Mouse (Mus musculus): Measurements from ENCODE around the gene Tspyl3. TPM values are rescaled to one million over a fixed set of nuclear protein-coding genes. Genes with fewer than 3 reads are reported as not detected.

Gene Tspyl3
- total and polyA plus RNA-seq, 2 experiments from 2014 or later = 30.1 to 54.7 TPM

- Histone ChIP-seq H3K36me3 (ENCODE audit: insufficient read depth, low read length) (peaks cover 36% of the 10 kb centered on the region), H3K27ac (ENCODE audit: low read depth, low read length) (no peak overlapping the region), H3K27me3 (ENCODE audit: insufficient read depth, low read length) (no peaks in the 10 kb centered on the region), H3K4me2 (ENCODE audit: low read depth, low read length, poor library complexity, severe bottlenecking) (no peak overlapping the region), H3K9ac (replicated peaks; ENCODE audit: low read length, poor library complexity, severe bottlenecking) (no peak overlapping the region), H3K9me3 (ENCODE audit: low read length) (no peaks in the 10 kb centered on the region), H3K4me3 (ENCODE audit: low read depth, low read length) (no peak overlapping the region), H3K4me1 (ENCODE audit: insufficient read depth, low read length) (no peaks in the 10 kb centered on the region)
- no peak for TF ChIP-seq CTCF (IDR thresholded peaks at IDR 0.05)
- 87% methylated on average over 10 of the region's 10 CpGs for WGBS
- no peak for ATAC-seq (ENCODE audit: low FRiP score)
- no peak for DNase-seq (ENCODE audit: low spot score)
These were observed 45.9 kb downstream of the Tspyl3 start for GRCm38 (mm10) chr2:153179126-153179860.

DNA sequence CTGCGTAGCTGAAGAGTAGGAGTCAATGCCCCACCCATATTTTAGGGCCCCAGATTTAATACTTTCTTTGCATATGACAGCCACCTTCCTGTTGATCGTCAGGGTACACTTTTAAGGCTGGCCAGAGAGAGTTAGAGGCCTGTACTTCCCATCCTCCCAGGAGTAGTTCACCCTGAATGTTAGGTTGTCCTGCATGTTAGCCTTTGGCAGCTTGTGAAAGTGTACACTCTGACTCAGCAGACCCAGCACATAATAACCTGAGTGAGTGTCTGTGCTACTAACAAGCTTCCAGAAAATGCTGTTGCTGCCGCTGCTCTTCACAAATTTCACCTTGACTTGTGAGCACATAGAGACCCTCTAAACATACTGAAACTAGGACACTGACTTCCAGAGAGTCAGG, 48.1 kb downstream of the Tspyl3 start:
- Histone ChIP-seq H3K27ac (ENCODE audit: low read depth, low read length) (no peak overlapping the region), H3K4me2 (ENCODE audit: low read depth, low read length, poor library complexity, severe bottlenecking) (no peak overlapping the region), H3K27me3 (ENCODE audit: insufficient read depth, low read length) (no peaks in the 10 kb centered on the region), H3K9ac (replicated peaks; ENCODE audit: low read length, poor library complexity, severe bottlenecking) (no peak overlapping the region), H3K9me3 (ENCODE audit: low read length) (no peaks in the 10 kb centered on the region), H3K4me3 (ENCODE audit: low read depth, low read length) (no peak overlapping the region), H3K36me3 (ENCODE audit: insufficient read depth, low read length) (peaks cover 18% of the 10 kb centered on the region), H3K4me1 (ENCODE audit: insufficient read depth, low read length) (no peaks in the 10 kb centered on the region)
- WGBS = 93% methylated on average over 3 of the region's 3 CpGs
- ATAC-seq (ENCODE audit: low FRiP score) (no peak), DNase-seq (ENCODE audit: low spot score) (no peak)
- TF ChIP-seq CTCF (IDR thresholded peaks at IDR 0.05) = no peak

GRCm38 (mm10) chr2:153175995-153176570, 49.2 kb downstream of the Tspyl3 start:
- ATAC-seq (ENCODE audit: low FRiP score) (no peak), DNase-seq (ENCODE audit: low spot score) (no peak)
- Histone ChIP-seq H3K36me3 (ENCODE audit: insufficient read depth, low read length) (peaks cover 16% of the 10 kb centered on the region; the same call in 1 of the 2 replicates), H3K4me1 (ENCODE audit: insufficient read depth, low read length) (no peaks in the 10 kb centered on the region), H3K27me3 (ENCODE audit: insufficient read depth, low read length) (no peaks in the 10 kb centered on the region), H3K9me3 (ENCODE audit: low read length) (no peaks in the 10 kb centered on the region), H3K9ac (replicated peaks; ENCODE audit: low read length, poor library complexity, severe bottlenecking) (no peak overlapping the region), H3K27ac (ENCODE audit: low read depth, low read length) (no peak overlapping the region), H3K4me3 (ENCODE audit: low read depth, low read length) (no peak overlapping the region), H3K4me2 (ENCODE audit: low read depth, low read length, poor library complexity, severe bottlenecking) (no peak overlapping the region)
- no peak for TF ChIP-seq CTCF (IDR thresholded peaks at IDR 0.05)
- WGBS = 75% methylated on average over 8 of the region's 8 CpGs

Other genes with a start within 250 kb of the Tspyl3 start
- gene Pdrg1, start 210.0 kb downstream of the Tspyl3 start, total RNA-seq (2014; rRNA removed) = 54.5 and 60.7 TPM in 2 replicates
- gene Pdrg1, start 210.0 kb downstream of the Tspyl3 start, polyA plus RNA-seq (2015; fragmentation: Nextera tagmentation; extraction: Ambion mirVana) = 240 and 249 TPM in 2 replicates
- gene Xkr7, start 193.6 kb downstream of the Tspyl3 start, total RNA-seq (2014; rRNA removed) = 34.0 and 35.5 TPM in 2 replicates
- gene Xkr7, start 193.6 kb downstream of the Tspyl3 start, polyA plus RNA-seq (2015; fragmentation: Nextera tagmentation; extraction: Ambion mirVana) = 1.1 and 1.4 TPM in 2 replicates
- gene Ccm2l, start 159.5 kb downstream of the Tspyl3 start, total RNA-seq (2014; rRNA removed) = 4.5 and 7.0 TPM in 2 replicates
- 1.1 and 1.3 TPM in 2 replicates for gene Ccm2l, start 159.5 kb downstream of the Tspyl3 start, polyA plus RNA-seq (2015; fragmentation: Nextera tagmentation; extraction: Ambion mirVana)
- 11.7 and 13.7 TPM in 2 replicates for gene Hck, start 117.0 kb downstream of the Tspyl3 start, total RNA-seq (2014; rRNA removed)
- 8.7 and 9.6 TPM in 2 replicates for gene Hck, start 117.0 kb downstream of the Tspyl3 start, polyA plus RNA-seq (2015; fragmentation: Nextera tagmentation; extraction: Ambion mirVana)
- gene Tm9sf4, start 64.1 kb downstream of the Tspyl3 start, total RNA-seq (2014; rRNA removed) = 61.9 and 64.5 TPM in 2 replicates
- 72.2 and 84.2 TPM in 2 replicates for gene Tm9sf4, start 64.1 kb downstream of the Tspyl3 start, polyA plus RNA-seq (2015; fragmentation: Nextera tagmentation; extraction: Ambion mirVana)
- gene Plagl2, start 16.0 kb upstream of the Tspyl3 start, total RNA-seq (2014; rRNA removed) = 6.5 and 7.0 TPM in 2 replicates
- gene Plagl2, start 16.0 kb upstream of the Tspyl3 start, polyA plus RNA-seq (2015; fragmentation: Nextera tagmentation; extraction: Ambion mirVana) = 2.5 and 2.9 TPM in 2 replicates
- 18.8 and 24.2 TPM in 2 replicates for gene Pofut1, start 16.1 kb upstream of the Tspyl3 start, total RNA-seq (2014; rRNA removed)
- gene Pofut1, start 16.1 kb upstream of the Tspyl3 start, polyA plus RNA-seq (2015; fragmentation: Nextera tagmentation; extraction: Ambion mirVana) = 3.2 and 4.6 TPM in 2 replicates
- 49.5 and 57.3 TPM in 2 replicates for gene Kif3b, start 66.0 kb upstream of the Tspyl3 start, total RNA-seq (2014; rRNA removed)
- 19.9 and 20.6 TPM in 2 replicates for gene Kif3b, start 66.0 kb upstream of the Tspyl3 start, polyA plus RNA-seq (2015; fragmentation: Nextera tagmentation; extraction: Ambion mirVana)
- gene Asxl1, start 120.4 kb upstream of the Tspyl3 start, total RNA-seq (2014; rRNA removed) = 29.0 and 32.9 TPM in 2 replicates
- gene Asxl1, start 120.4 kb upstream of the Tspyl3 start, polyA plus RNA-seq (2015; fragmentation: Nextera tagmentation; extraction: Ambion mirVana) = 10.7 and 13.4 TPM in 2 replicates

All from midbrain, postnatal 0 days (tissue).